Mouse (Mus musculus) myocyte (in vitro differentiated cells): ENCODE results near the gene Ttc23l. TPM values are rescaled to one million over a fixed set of nuclear protein-coding genes. Genes with fewer than 3 reads are reported as not detected.
A peak's percentile ranks its signal among the peaks of the same experiment; 100 is the strongest.

ENCODE experiments used
- H3K27me3 ChIP-seq: one replicate; pipeline ENCODE4 v1.6.1; 2011; ENCODE audit not compliant: control insufficient read depth, insufficient read depth, insufficient read length
- H3K36me3 ChIP-seq: one replicate; pipeline ENCODE4 v1.6.1; 2011; ENCODE audit not compliant: control insufficient read depth, insufficient read depth
- H3K4me2 ChIP-seq: one replicate; pipeline ENCODE4 v1.6.1; 2011; ENCODE audit warnings: low read depth, control low read depth
- H3K4me3 ChIP-seq: one replicate; pipeline ENCODE4 v1.5.1; 2011; ENCODE audit warnings: mild to moderate bottlenecking, control low read depth, moderate library complexity
- H3K79me2 ChIP-seq: one replicate; pipeline ENCODE4 v1.6.1; 2011; ENCODE audit not compliant: control insufficient read depth, insufficient read depth
- H3ac ChIP-seq: one replicate; pipeline ENCODE4 v1.6.1; 2011; ENCODE audit not compliant: control insufficient read depth, insufficient read length
- CEBPB ChIP-seq: IDR thresholded peaks from 2 replicates; pipeline ENCODE4 v1.6.1; 2011; ENCODE audit warnings: mild to moderate bottlenecking, moderate library complexity; ENCODE audit not compliant: poor library complexity, insufficient read depth, severe bottlenecking
- E2F4 ChIP-seq: IDR thresholded peaks from one replicate; pipeline ENCODE4 v1.6.1; 2011; ENCODE audit warnings: mild to moderate bottlenecking, control low read depth, moderate library complexity; ENCODE audit not compliant: insufficient read depth
- MAX ChIP-seq: IDR thresholded peaks from one replicate; pipeline ENCODE4 v1.6.1; 2011; ENCODE audit warnings: low read depth, mild to moderate bottlenecking, control low read depth
- MYOD1 ChIP-seq, 3 experiments: IDR thresholded peaks; one replicate each; pipeline ENCODE4 v1.6.1; 2011; ENCODE audit warnings: control low read depth in 2 of 3, low read depth in 2 of 3, mild to moderate bottlenecking in 2 of 3, moderate library complexity in 1 of 3; ENCODE audit not compliant: insufficient read length in 2 of 3, control insufficient read depth in 1 of 3
- MYOG ChIP-seq, 3 experiments: IDR thresholded peaks; one replicate each; pipeline ENCODE4 v1.6.1; 2011; ENCODE audit warnings: control low read depth in 2 of 3, low read depth in 2 of 3, mild to moderate bottlenecking in 2 of 3; ENCODE audit not compliant: insufficient read length in 2 of 3, control insufficient read depth in 1 of 3, insufficient read depth in 1 of 3
- POLR2A ChIP-seq: IDR thresholded peaks from one replicate; pipeline ENCODE4 v1.6.1; 2011; ENCODE audit warnings: low read depth, mild to moderate bottlenecking, control low read depth, moderate library complexity; ENCODE audit not compliant: insufficient read length
- POLR2AphosphoS2 ChIP-seq: IDR thresholded peaks from one replicate; pipeline ENCODE4 v1.6.1; 2011; ENCODE audit warnings: low read depth, control low read depth; ENCODE audit not compliant: insufficient read length
- REST ChIP-seq: IDR thresholded peaks from one replicate; pipeline ENCODE4 v1.6.1; 2011; ENCODE audit warnings: mild to moderate bottlenecking, control low read depth, moderate library complexity; ENCODE audit not compliant: insufficient read depth, insufficient read length
- SRF ChIP-seq: IDR thresholded peaks from one replicate; pipeline ENCODE4 v1.6.1; 2011; ENCODE audit warnings: low read depth; ENCODE audit not compliant: control insufficient read depth, insufficient read length
- TCF12 ChIP-seq: IDR thresholded peaks from one replicate; pipeline ENCODE4 v1.6.1; 2011; ENCODE audit warnings: mild to moderate bottlenecking, control low read depth; ENCODE audit not compliant: poor library complexity, insufficient read depth, severe bottlenecking
- TCF3 ChIP-seq: IDR thresholded peaks from one replicate; pipeline ENCODE4 v1.6.1; 2011; ENCODE audit warnings: low read depth, control low read depth; ENCODE audit not compliant: insufficient read length
- USF1 ChIP-seq: IDR thresholded peaks from one replicate; pipeline ENCODE4 v1.6.1; 2011; ENCODE audit warnings: low read depth, mild to moderate bottlenecking, control low read depth, moderate library complexity
- polyA plus RNA-seq: library from polyadenylated mRNA; unstranded; fragments of >200 nt; fragmentation: generic; extraction: Trizol; gene quantifications from one replicate; pipeline ENCODE4 v1.2.1, GENCODE M21; 2012; ENCODE audit warnings: missing spikeins

Ttc23l gene
- polyA plus RNA-seq, 1 experiment = not detected

DNA sequence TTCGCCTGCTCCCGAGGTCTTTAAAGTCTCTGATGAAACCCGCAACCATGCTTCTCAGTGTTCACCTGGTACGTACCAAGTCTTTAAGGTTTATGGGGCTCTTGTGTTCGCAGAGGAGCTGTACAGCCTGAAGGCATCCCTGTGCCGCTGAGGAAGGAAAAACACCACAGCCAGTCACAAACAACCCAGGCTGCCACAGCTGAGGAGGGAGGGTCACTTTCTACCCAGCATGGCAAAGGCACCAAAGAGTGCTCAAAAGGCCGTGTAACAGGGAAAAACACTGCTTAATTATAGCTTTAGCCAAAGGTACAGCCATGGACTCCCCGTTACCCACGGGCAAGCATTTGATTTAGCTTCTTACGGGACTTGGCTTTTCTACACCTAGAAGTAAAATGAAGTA lies 36.4 kb upstream of the Ttc23l start:
- Histone ChIP-seq H3K4me3 (no peak overlapping the region), H3ac (no peak overlapping the region), H3K27me3 (no peaks in the 10 kb centered on the region), H3K36me3 (peaks cover 16% of the 10 kb centered on the region), H3K79me2 (no peaks in the 10 kb centered on the region), H3K4me2 (no peak overlapping the region)
- TF ChIP-seq MAX = no peak
- TF ChIP-seq REST = no peak
- TF ChIP-seq TCF3 = no peak
- TF ChIP-seq CEBPB = no peak
- TF ChIP-seq E2F4 = no peak
- no peak for TF ChIP-seq MYOG (IDR thresholded peaks at IDR 0.05; ENCODE audit: control insufficient read depth in 1 of 3, insufficient read depth in 1 of 3, insufficient read length in 2 of 3, low read depth in 2 of 3)

DNA sequence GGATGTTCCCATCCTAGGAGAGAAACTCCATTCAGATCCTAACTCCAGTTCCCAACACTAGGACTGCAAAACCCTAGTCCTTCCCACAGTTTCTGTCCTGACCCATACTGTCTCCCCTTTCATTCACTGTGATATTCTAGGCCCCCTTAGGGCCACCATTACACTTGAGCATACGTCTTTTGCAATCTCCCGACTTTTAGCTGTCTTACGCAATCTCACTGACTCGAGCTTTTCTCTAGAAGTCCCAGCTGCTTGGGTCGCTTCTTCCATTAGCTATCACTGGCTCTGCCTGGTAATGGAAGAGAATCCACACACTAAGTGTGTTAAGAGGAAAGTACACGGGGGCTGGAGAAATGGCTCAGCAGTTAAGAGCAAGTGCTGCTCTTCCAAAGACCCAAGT lies 34.6 kb upstream of the Ttc23l start:
- Histone ChIP-seq H3K27me3 (no peaks in the 10 kb centered on the region), H3ac (no peak overlapping the region), H3K79me2 (no peaks in the 10 kb centered on the region), H3K4me2 (no peak overlapping the region), H3K4me3 (no peak overlapping the region), H3K36me3 (peaks cover 27% of the 10 kb centered on the region)
- TF ChIP-seq CEBPB (0 out of 2 replicates have a peak, but pooled peaks have one; percentile 47), REST (no peak)

DNA sequence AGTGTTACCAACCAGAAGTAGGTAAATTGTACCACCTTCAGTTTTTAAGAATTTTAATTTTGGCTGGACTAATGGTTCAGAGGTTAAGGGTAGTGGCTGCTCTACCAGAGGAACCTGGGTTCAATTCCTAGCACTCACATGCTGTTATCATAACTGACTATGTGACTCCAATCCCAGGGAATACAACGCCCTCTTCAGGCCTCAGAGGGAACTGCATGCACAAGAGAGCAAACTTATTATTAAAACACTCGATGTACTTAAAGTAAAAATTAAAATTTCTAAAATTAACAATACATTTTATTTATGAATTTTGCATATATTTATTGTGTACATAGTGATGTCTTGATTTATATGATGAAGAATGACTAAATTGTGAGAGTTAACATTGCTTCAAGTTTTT lies 28.1 kb upstream of the Ttc23l start:
- Histone ChIP-seq H3K4me3 (no peak overlapping the region), H3K79me2 (no peaks in the 10 kb centered on the region), H3K4me2 (no peak overlapping the region), H3K27me3 (no peaks in the 10 kb centered on the region), H3ac (no peak overlapping the region), H3K36me3 (peaks cover 40% of the 10 kb centered on the region)
- TF ChIP-seq MYOG (IDR thresholded peaks at IDR 0.05; ENCODE audit: control insufficient read depth in 1 of 3, insufficient read depth in 1 of 3, insufficient read length in 2 of 3, low read depth in 2 of 3) = no peak
- TF ChIP-seq USF1 = no peak
- TF ChIP-seq TCF3 = no peak
- TF ChIP-seq TCF12 = no peak
- no peak for TF ChIP-seq SRF
- TF ChIP-seq E2F4 = no peak
- no peak for TF ChIP-seq POLR2AphosphoS2
- TF ChIP-seq MAX = no peak
- TF ChIP-seq MYOD1 (IDR thresholded peaks at IDR 0.05; ENCODE audit: control insufficient read depth in 1 of 3, insufficient read length in 2 of 3, low read depth in 2 of 3) = no peak
- no peak for TF ChIP-seq CEBPB

DNA sequence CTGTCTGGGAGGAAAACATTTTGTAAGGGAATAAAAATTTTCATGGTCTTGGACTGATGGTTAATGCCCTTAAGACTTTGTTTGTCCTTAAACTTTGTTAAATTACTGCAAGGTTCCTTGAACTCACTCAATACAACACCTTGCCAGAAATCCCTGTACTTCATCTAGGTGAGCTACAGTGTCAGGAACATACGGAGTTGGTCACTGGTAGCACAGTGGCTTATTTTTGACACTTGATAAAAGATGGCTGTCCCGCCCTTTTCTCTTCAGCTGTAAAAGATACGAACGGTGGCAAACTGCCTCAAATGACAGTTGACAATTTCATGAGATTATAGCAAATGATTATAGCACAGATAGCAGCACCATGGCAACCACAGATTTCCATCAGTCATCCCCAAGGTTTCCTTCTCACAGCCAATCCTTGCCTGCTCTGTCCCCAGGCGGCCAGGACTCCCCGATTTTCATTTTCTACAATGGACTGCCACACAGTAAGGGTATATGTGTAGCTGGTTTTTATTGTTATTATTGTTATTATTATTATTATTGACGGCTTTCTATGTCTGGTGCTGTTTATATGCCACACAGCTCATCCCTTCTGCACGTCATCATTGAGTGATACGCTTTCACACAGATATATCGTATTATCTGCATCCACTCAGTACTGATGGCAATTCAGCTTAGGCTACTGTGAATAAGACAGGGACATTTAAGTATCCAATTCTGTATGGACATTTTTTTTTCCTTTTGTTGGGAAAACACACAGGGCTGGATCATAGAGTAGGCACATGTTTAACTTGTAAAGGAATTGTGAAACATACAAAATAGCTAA lies 26.1 kb upstream of the Ttc23l start:
- Histone ChIP-seq H3K36me3 (peaks cover 40% of the 10 kb centered on the region), H3ac (no peak overlapping the region), H3K4me3 (no peak overlapping the region), H3K4me2 (no peak overlapping the region), H3K79me2 (no peaks in the 10 kb centered on the region), H3K27me3 (no peaks in the 10 kb centered on the region)
- TF ChIP-seq SRF (no peak), MAX (no peak), MYOG (IDR thresholded peaks at IDR 0.05; ENCODE audit: control insufficient read depth in 1 of 3, insufficient read depth in 1 of 3, insufficient read length in 2 of 3, low read depth in 2 of 3) (no peak), E2F4 (no peak)

DNA sequence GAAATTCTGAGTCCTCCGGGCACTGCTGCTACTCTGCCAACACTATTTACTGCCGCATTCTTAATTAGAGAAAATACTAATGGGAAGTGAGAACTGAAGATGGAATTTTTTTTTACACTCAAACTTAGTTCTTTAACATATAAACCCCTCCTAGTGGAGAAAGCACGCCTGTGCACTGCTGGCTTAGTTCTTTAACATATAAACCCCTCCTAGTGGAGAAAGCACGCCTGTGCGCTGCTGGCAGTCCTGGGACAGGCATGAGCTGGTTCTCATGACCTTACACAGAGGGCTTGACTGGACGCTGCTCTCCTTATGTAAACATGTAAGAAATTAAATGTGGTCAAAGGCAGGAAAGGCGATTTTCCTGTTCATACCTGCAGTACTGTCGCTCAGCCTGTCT lies 24.9 kb upstream of the Ttc23l start:
- TF ChIP-seq MYOG (IDR thresholded peaks at IDR 0.05; ENCODE audit: control insufficient read depth in 1 of 3, insufficient read depth in 1 of 3, insufficient read length in 2 of 3, low read depth in 2 of 3) = no peak
- no peak for TF ChIP-seq REST
- TF ChIP-seq POLR2A = no peak
- no peak for TF ChIP-seq MYOD1 (IDR thresholded peaks at IDR 0.05; ENCODE audit: control insufficient read depth in 1 of 3, insufficient read length in 2 of 3, low read depth in 2 of 3)
- no peaks in the 10 kb centered on the region for H3K27me3 ChIP-seq
- no peak overlapping the region for H3K4me2 ChIP-seq
- no peaks in the 10 kb centered on the region for H3K79me2 ChIP-seq
- H3ac ChIP-seq = no peak overlapping the region
- H3K4me3 ChIP-seq = no peak overlapping the region
- H3K36me3 ChIP-seq = peaks cover 37% of the 10 kb centered on the region

DNA sequence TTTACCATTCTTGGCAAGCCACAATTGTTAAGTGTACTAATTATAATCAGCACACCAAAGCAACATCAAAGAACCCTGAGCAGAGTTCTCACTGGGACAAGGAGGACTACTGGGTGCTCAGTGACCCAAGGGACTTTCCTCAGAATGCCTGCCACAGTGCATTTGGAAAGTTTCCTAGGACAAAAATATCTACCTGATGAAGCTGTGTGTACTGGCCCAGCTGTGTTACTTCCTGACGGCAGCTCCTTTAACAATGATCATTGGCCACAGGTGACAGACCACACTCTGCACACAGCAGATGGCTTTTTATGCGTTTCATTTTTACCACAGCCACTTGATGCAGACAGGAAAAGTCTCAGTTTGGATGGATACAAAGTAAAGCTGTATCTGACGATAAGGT lies 20.7 kb upstream of the Ttc23l start:
- Histone ChIP-seq H3K4me2 (no peak overlapping the region), H3K36me3 (peaks cover 52% of the 10 kb centered on the region)

More for the DNA sequence above, 20.7 kb upstream of the Ttc23l start:
- H3K79me2 ChIP-seq = no peaks in the 10 kb centered on the region
- no peak overlapping the region for H3K4me3 ChIP-seq
- no peak overlapping the region for H3ac ChIP-seq
- H3K27me3 ChIP-seq = no peaks in the 10 kb centered on the region
- TF ChIP-seq MYOD1 (IDR thresholded peaks at IDR 0.05; ENCODE audit: control insufficient read depth in 1 of 3, insufficient read length in 2 of 3, low read depth in 2 of 3) (no peak), CEBPB (no peak), E2F4 (no peak), MAX (no peak), TCF3 (no peak), POLR2AphosphoS2 (no peak), SRF (no peak), USF1 (no peak), POLR2A (no peak), REST (no peak), MYOG (IDR thresholded peaks at IDR 0.05; ENCODE audit: control insufficient read depth in 1 of 3, insufficient read depth in 1 of 3, insufficient read length in 2 of 3, low read depth in 2 of 3) (no peak), TCF12 (no peak)
